Mouse (Mus musculus) brain, adult 10 weeks (tissue): Measurements from ENCODE around the gene Prss54. TPM values are rescaled to one million over a fixed set of nuclear protein-coding genes. Genes with fewer than 3 reads are reported as not detected.

Experiments used
- polyA plus RNA-seq: library from polyadenylated mRNA; stranded (reverse); fragments of 350-450 nt; fragmentation: Illumina TruSeq; extraction: RNeasy Lipid Tissue Mini Kit (QIAGEN cat#74804); gene quantifications from one replicate; pipeline ENCODE4 v1.2.3, GENCODE M21; 2015; ENCODE audit warnings: low read depth, low replicate concordance

Prss54 gene
- polyA plus RNA-seq: not detected

GRCm38 (mm10) chr8:95576240-95576639 is at the start of gene Prss54:
TSS of gene Prss54 (minus strand) at chr8:95576340.

GRCm38 (mm10) chr8:95533584-95534387 is 42.4 kb downstream of the Prss54 start, which contains the start of gene Ccdc113:
TSS of gene Ccdc113 (plus strand) at chr8:95534085.

Other genes with a start within 250 kb of the Prss54 start
- gene Zfp319, start 244.4 kb downstream of the Prss54 start, polyA plus RNA-seq: 7.8 TPM
- 10.5 TPM for gene Usb1, start 244.1 kb downstream of the Prss54 start, polyA plus RNA-seq
- gene Mmp15, start 224.1 kb downstream of the Prss54 start, polyA plus RNA-seq: 9.5 TPM
- 77.2 TPM for gene Cfap20, start 141.5 kb downstream of the Prss54 start, polyA plus RNA-seq
- gene Csnk2a2, start 86.3 kb downstream of the Prss54 start, polyA plus RNA-seq: 79.1 TPM
- gene Ccdc113, start 42.3 kb downstream of the Prss54 start, polyA plus RNA-seq: 4.7 TPM
- gene Gins3, start 57.1 kb upstream of the Prss54 start, polyA plus RNA-seq: 2.8 TPM
- 1,619 TPM for gene Ndrg4, start 100.6 kb upstream of the Prss54 start, polyA plus RNA-seq
- gene Setd6, start 139.5 kb upstream of the Prss54 start, polyA plus RNA-seq: 25.5 TPM
- gene Cnot1, start 231.1 kb upstream of the Prss54 start, polyA plus RNA-seq: 48.5 TPM
- gene Sap18b, start 249.0 kb upstream of the Prss54 start, polyA plus RNA-seq: 96.5 TPM